Mouse (Mus musculus) embryonic facial prominence, embryonic 12.5 days (tissue): ENCODE measurements around the gene Gm10837. TPM values are rescaled to one million over a fixed set of nuclear protein-coding genes. Genes with fewer than 3 reads are reported as not detected.
"Not testable (repeated sequence)": the region's sequence is repeated elsewhere in the genome, so short reads cannot be mapped to it uniquely, and the experiment has no call there.

Experiments used
- ATAC-seq: fragments of 200-750 bp; cut with Nextera tagmentation; 2 replicates; pipeline ENCODE4 v1.8.0; 2017; ENCODE audit not compliant: insufficient number of reproducible peaks, insufficient read depth, low FRiP score, low TSS enrichment
- H3K27ac ChIP-seq: fragments of 300-500 bp; sonication (generic); 2 replicates; pipeline ENCODE4 v1.5.1; 2016; ENCODE audit warnings: mild to moderate bottlenecking
- H3K27me3 ChIP-seq: fragments of 300-500 bp; sonication (generic); 2 replicates; pipeline ENCODE4 v1.6.1; 2016; ENCODE audit warnings: mild to moderate bottlenecking, moderate library complexity
- H3K36me3 ChIP-seq: fragments of 300-500 bp; sonication (generic); 2 replicates; pipeline ENCODE4 v1.6.1; 2016; ENCODE audit warnings: mild to moderate bottlenecking
- H3K4me1 ChIP-seq: fragments of 300-500 bp; sonication (generic); 2 replicates; pipeline ENCODE4 v1.6.1; 2016
- H3K4me2 ChIP-seq: fragments of 300-500 bp; sonication (generic); replicated peaks from 2 replicates; pipeline ENCODE4 v1.6.1; 2016; ENCODE audit warnings: mild to moderate bottlenecking, moderate library complexity
- H3K4me3 ChIP-seq: fragments of 300-500 bp; sonication (generic); 2 replicates; pipeline ENCODE4 v1.5.1; 2016; ENCODE audit warnings: mild to moderate bottlenecking
- H3K9ac ChIP-seq: fragments of 300-500 bp; sonication (generic); 2 replicates; pipeline ENCODE4 v1.6.1; 2016; ENCODE audit warnings: mild to moderate bottlenecking, moderate library complexity
- H3K9me3 ChIP-seq: fragments of 300-500 bp; sonication (generic); 2 replicates; pipeline ENCODE4 v1.6.1; 2016; ENCODE audit warnings: mild to moderate bottlenecking, moderate library complexity
- WGBS: fragments of 180-500 bp; shearing (Covaris S2); methylation state at CpG from one replicate; pipeline ENCODE4 v1.1.7; 2016; 5-methylcytosine and 5-hydroxymethylcytosine counted together
- polyA plus RNA-seq: library from polyadenylated mRNA; unstranded; fragments of >200 nt; fragmentation: Nextera tagmentation; extraction: Ambion mirVana; gene quantifications from 2 replicates; pipeline ENCODE4 v1.2.1, GENCODE M21; 2016

Gm10837 gene
- polyA plus RNA-seq, 1 experiment from 2014 or later = not detected

GRCm38 (mm10) chr14:122459332-122459731 lies 31.1 kb upstream of the Gm10837 start:
- H3K9me3 ChIP-seq, H3K4me3 ChIP-seq, H3K36me3 ChIP-seq, H3K4me1 ChIP-seq, H3K4me2 ChIP-seq, H3K27ac ChIP-seq, H3K9ac ChIP-seq, ATAC-seq: not testable (repeated sequence)
- peaks cover 48% of the 10 kb centered on the region for H3K27me3 ChIP-seq
- WGBS = 83% methylated on average over 11 of the region's 12 CpGs

DNA sequence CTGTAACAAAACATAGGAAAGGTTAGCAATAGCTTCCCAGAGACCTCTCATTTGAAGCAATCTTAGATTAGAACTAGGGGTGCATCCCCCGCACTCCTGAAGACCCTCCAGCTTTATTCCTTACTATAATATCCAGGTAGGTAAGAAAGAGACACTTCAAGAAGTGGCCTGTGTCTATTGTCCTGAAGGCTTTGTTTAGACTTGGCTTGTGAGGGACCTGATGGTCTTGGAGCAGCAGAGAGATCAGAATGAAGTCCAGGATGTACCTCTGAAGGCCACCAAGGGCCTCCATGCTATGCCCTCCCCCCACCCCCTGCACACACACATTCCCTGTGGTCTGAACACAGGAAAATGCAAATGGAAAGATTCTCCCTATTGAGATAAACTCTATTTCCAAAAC lies 30.6 kb upstream of the Gm10837 start:
- Histone ChIP-seq H3K4me2 (no peak overlapping the region), H3K27me3 (peaks cover 52% of the 10 kb centered on the region), H3K9ac (no peak overlapping the region), H3K4me3 (no peak overlapping the region), H3K9me3 (no peaks in the 10 kb centered on the region), H3K36me3 (no peaks in the 10 kb centered on the region), H3K27ac (no peak overlapping the region), H3K4me1 (peaks cover 7% of the 10 kb centered on the region)
- WGBS = 97% methylated on average over 1 of the region's 1 CpGs
- no peak for ATAC-seq

DNA sequence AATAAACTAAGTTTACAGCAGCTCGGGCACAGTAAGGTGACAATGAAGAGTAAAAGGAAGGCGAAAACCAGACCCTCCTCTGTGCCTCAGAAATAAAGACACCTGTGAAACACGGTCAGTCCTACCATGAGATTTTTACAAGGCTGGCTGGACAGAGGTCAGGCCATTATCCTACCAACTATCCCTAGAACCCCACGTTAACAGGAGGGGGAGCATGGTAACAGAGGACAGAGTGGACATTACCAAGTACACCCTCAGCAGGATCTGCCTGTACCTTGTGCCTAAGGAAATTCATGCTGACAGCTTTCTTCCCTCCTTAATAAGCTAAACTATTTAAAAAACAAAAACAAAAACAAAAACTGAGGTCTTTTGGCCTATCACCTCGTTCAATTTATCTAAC lies 30.2 kb upstream of the Gm10837 start:
- Histone ChIP-seq H3K27me3 (peaks cover 53% of the 10 kb centered on the region), H3K9ac (no peak overlapping the region), H3K4me1 (peaks cover 11% of the 10 kb centered on the region), H3K4me3 (no peak overlapping the region), H3K36me3 (no peaks in the 10 kb centered on the region), H3K4me2 (no peak overlapping the region; the same call in 1 of the 2 replicates), H3K27ac (no peak overlapping the region), H3K9me3 (no peaks in the 10 kb centered on the region)
- no peak for ATAC-seq
- WGBS = 48% methylated on average over 5 of the region's 5 CpGs

DNA sequence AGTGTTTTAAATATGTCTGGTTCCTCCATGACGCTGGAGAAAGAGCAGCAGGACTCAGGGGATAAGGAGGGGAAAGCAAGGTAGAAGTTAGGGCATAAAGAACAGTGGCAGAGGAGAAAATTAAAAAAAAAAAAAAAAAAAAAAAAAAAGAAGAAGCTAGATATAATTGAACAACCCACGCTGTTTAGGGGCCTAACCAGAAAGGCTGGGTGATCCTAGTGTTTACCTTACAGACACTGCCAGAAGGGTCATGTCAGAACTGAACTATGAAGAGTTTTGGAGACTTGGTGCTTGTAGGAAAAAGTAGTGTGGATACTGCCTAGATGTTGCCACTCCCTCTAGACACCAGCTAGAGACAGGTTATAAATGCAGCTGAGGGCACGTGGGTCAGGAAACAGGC lies 28.9 kb upstream of the Gm10837 start:
- ATAC-seq = no peak
- Histone ChIP-seq H3K9ac (no peak overlapping the region), H3K4me1 (peaks cover 16% of the 10 kb centered on the region), H3K36me3 (no peaks in the 10 kb centered on the region), H3K4me2 (no peak overlapping the region; the same call in 1 of the 2 replicates), H3K27ac (no peak overlapping the region), H3K9me3 (no peaks in the 10 kb centered on the region), H3K4me3 (peak overlapping the region; percentile 45), H3K27me3 (peaks cover 60% of the 10 kb centered on the region)
- 40% methylated on average over 3 of the region's 3 CpGs for WGBS

DNA sequence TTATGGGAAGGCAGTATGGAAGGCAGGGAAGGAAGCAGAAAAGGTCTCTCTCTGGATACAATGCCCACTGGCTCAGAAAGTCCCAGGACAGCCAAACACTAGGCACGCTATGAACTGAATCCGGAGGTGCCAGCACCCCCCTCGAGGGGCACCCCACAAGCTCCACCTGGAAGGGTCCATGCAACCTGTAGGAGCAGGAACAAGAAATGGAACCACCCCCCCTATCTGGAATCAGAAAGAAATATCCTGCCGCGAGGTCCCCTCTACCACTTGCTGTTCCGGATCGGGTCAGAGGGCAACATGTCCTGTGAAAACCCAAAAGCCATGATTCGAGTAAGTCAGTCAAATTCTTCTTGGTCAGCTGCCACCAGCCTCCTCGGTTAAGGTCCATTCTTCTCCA lies 28.4 kb upstream of the Gm10837 start:
- 15% methylated on average over 9 of the region's 9 CpGs for WGBS
- no peak for ATAC-seq
- Histone ChIP-seq H3K4me1 (peaks cover 16% of the 10 kb centered on the region), H3K36me3 (no peaks in the 10 kb centered on the region), H3K27me3 (peaks cover 65% of the 10 kb centered on the region), H3K9ac (peak overlapping the region; percentile 5; the same call in 1 of the 2 replicates), H3K9me3 (no peaks in the 10 kb centered on the region), H3K4me3 (peak overlapping the region; percentile 45), H3K4me2 (peak overlapping the region; percentile 30; the same call in 1 of the 2 replicates), H3K27ac (no peak overlapping the region)

DNA sequence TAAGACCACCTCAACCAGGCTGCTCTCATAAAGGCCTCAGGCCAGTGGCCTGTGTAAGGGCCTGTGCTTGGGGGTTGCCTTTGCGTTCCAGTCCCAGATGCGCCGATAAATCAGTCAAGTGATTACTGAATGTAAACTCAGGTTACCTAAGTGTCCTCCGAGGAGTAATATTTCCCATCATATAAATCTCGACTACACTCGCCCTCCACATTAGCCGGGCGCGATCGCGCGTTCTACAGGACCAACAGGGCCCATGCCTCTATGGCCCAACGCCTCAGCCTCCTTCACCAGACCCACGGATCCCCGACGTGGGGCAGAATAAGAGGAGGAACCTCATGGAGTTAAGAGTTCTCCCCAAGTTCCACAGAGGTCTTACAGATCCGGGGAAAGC lies 27.7 kb upstream of the Gm10837 start:
- ATAC-seq = no peak
- peak overlapping the region; percentile 2; the same call in 1 of the 2 replicates for H3K9ac ChIP-seq
- H3K27ac ChIP-seq = peak overlapping the region; percentile 79; the same call in 1 of the 2 replicates
- peak overlapping the region; percentile 45 for H3K4me3 ChIP-seq
- no peaks in the 10 kb centered on the region for H3K9me3 ChIP-seq
- peaks cover 16% of the 10 kb centered on the region for H3K4me1 ChIP-seq
- H3K27me3 ChIP-seq = peaks cover 71% of the 10 kb centered on the region
- H3K36me3 ChIP-seq = no peaks in the 10 kb centered on the region
- 8% methylated on average over 17 of the region's 17 CpGs for WGBS
- peak overlapping the region; percentile 77 for H3K4me2 ChIP-seq

GRCm38 (mm10) chr14:122463080-122463691 lies 27.2 kb upstream of the Gm10837 start:
- under 1% methylated on average over 40 of the region's 40 CpGs for WGBS

GRCm38 (mm10) chr14:122463734-122464341 lies 26.5 kb upstream of the Gm10837 start:
- peak overlapping the region; percentile 45 for H3K4me3 ChIP-seq
- H3K9ac ChIP-seq = peak overlapping the region; percentile 55
- peak overlapping the region; percentile 77 for H3K4me2 ChIP-seq
- H3K36me3 ChIP-seq, H3K9me3 ChIP-seq: not testable (repeated sequence)
- peaks cover 82% of the 10 kb centered on the region for H3K27me3 ChIP-seq
- peaks cover 16% of the 10 kb centered on the region for H3K4me1 ChIP-seq
- ATAC-seq = 0 out of 2 replicates have a peak, but pooled peaks have one; percentile 17
- peak overlapping the region; percentile 79 for H3K27ac ChIP-seq
- under 1% methylated on average over 57 of the region's 58 CpGs for WGBS

More at GRCm38 (mm10) chr14:122463080-122463691, 27.2 kb upstream of the Gm10837 start:
- Histone ChIP-seq H3K4me2 (peak overlapping the region; percentile 77), H3K36me3 (no peaks in the 10 kb centered on the region), H3K27ac (peak overlapping the region; percentile 79), H3K9ac (peak overlapping the region; percentile 55), H3K4me3 (peak overlapping the region; percentile 45), H3K27me3 (peaks cover 75% of the 10 kb centered on the region), H3K4me1 (peaks cover 16% of the 10 kb centered on the region), H3K9me3 (no peaks in the 10 kb centered on the region)
- ATAC-seq = no peak

DNA sequence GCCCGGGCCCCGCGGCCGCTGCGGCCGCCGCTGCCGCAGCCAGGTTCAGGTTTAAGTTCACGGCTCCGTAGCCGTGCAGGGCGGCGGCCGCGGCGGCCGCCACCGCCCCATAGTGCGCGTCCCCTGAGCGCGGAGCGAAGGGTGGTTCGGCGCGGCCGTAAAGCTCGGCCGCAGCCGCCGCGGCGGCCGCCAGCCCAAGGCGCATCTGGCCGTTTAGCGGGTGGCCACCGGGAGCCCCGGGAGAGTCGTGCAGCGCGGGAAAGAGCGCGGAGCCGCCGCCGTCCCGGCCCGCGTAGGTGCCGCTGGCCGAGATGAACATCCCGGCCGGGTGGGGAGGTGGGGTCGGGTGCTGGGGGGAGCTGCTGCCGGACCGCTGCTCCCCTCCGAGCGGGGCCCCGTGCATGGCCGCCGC lies 26.0 kb upstream of the Gm10837 start:
- H3K4me2 ChIP-seq = peak overlapping the region; percentile 77
- H3K9ac ChIP-seq = peak overlapping the region; percentile 55
- H3K4me3 ChIP-seq = peak overlapping the region; percentile 45
- H3K36me3 ChIP-seq = no peaks in the 10 kb centered on the region
- H3K4me1 ChIP-seq = peaks cover 16% of the 10 kb centered on the region
- H3K27me3 ChIP-seq = peaks cover 87% of the 10 kb centered on the region
- H3K9me3 ChIP-seq = no peaks in the 10 kb centered on the region
- under 1% methylated on average over 49 of the region's 62 CpGs for WGBS
- ATAC-seq = no peak
- peak overlapping the region; percentile 79 for H3K27ac ChIP-seq

DNA sequence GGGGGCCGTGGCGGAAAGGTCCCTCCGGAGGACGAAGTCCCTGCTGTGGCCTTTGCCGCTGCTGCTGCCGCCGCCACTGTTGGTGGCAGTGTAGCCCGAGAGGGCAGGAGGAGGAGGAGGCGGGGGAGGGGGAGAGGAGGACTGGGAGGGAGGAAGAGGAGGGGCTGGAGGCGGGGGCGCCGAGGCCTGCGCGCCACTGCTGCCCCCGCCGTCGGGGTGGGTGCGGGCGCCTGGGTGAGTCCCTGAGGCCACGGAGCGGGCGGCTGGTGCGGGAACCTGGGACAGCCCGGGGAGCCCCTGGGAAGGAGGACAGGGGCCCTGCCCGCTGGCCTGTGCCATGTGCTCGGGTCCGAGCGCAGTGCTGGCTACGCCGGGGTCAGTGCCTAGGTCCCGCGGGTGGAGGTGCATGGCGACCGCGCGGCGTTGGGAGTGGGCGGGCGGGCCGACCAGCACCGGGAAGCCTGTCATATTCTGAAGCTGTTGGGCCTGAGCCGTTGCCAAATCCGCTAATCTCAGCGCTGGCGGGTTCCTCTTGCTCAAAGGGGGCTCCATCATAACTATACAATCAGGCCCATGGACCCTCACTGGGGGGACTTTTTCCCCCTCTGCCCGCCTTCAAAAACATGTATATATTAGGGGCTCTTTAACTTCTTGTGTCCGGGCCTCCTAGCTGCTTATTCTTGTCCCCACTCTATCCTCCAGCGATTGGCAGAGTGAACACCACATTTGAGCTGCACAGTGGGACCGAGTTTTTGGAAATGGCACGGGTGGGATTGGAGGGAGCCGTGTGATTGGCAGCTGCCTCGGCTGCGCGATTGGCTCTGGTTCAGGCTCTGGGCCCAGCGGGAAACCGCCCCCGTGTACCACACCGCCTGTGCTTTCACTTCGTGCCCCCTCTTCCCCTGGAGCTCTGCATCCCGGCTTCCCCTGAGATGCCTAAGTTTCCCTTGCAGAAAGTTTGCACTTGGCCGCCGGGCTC lies 25.3 kb upstream of the Gm10837 start, which contains the start of gene Zic5:
Gene Zic5, minus strand, starts transcription at position 915 of the 979 bp plus-strand sequence.
- Histone ChIP-seq H3K4me1 (peaks cover 16% of the 10 kb centered on the region), H3K27me3 (peaks cover 88% of the 10 kb centered on the region)

GRCm38 (mm10) chr14:122465931-122466490 lies 24.4 kb upstream of the Gm10837 start:
- Histone ChIP-seq H3K36me3 (no peaks in the 10 kb centered on the region), H3K9ac (no peak overlapping the region), H3K4me2 (peak overlapping the region; percentile 77), H3K9me3 (no peaks in the 10 kb centered on the region), H3K4me1 (peaks cover 16% of the 10 kb centered on the region), H3K4me3 (no peak overlapping the region; the same call in 1 of the 2 replicates), H3K27me3 (peaks cover 92% of the 10 kb centered on the region), H3K27ac (no peak overlapping the region; the same call in 1 of the 2 replicates)
- WGBS = 19% methylated on average over 13 of the region's 13 CpGs
- ATAC-seq = no peak

More for the DNA sequence above, 25.3 kb upstream of the Gm10837 start, which contains the start of gene Zic5:
- H3K9ac ChIP-seq = peak within 1 kb of the TSS; percentile 55
- H3K36me3 ChIP-seq = no peaks in the 10 kb centered on the region
- peak within 1 kb of the TSS; percentile 45 for H3K4me3 ChIP-seq
- peak within 1 kb of the TSS; percentile 79 for H3K27ac ChIP-seq
- no peaks in the 10 kb centered on the region for H3K9me3 ChIP-seq
- ATAC-seq = peak; percentile 79
- H3K4me2 ChIP-seq = peak within 1 kb of the TSS; percentile 77
- 2% methylated on average over 55 of the region's 62 CpGs for WGBS
